In genomic region chr15:91056176-91056865, GRCm38 (mm10) we compare ENCODE assay signal across 10 mouse cellular contexts. TPM values are rescaled to one million over a fixed set of nuclear protein-coding genes. Genes with fewer than 3 reads are reported as not detected.
A peak's percentile ranks its signal among the peaks of the same experiment; 100 is the strongest.
DNase-seq lines count a peak whose midpoint lies in the region; ATAC-seq lines count a peak whose summit lies in the region.
"Had no signal": no experiment of that assay in that cellular context is flagged by ENCODE, and none has a peak within 500 bp of the region (broad histone marks: within the 10 kb centered on the region; RNA-seq: fewer than 3 reads in every experiment).

No protein-coding gene starts in this region.

- H3K27ac ChIP-seq in forebrain, embryonic 15.5 days (replicated peaks) = peak overlapping the region; percentile 66
- H3K27ac ChIP-seq in midbrain, embryonic 12.5 days (replicated peaks) = peak overlapping the region; percentile 75
- no peak overlapping the region for H3K27ac ChIP-seq in liver, embryonic 11.5 days (ENCODE audit: low read depth, low read length)

- H3K9ac ChIP-seq in forebrain, embryonic 15.5 days (replicated peaks) = no peak overlapping the region
- H3K9ac ChIP-seq in midbrain, embryonic 12.5 days (replicated peaks) = no peak overlapping the region
- H3K9ac ChIP-seq in liver, embryonic 11.5 days (ENCODE audit: low read depth, low read length) = no peak overlapping the region

- H3K27me3 ChIP-seq in forebrain, embryonic 15.5 days = no peaks in the 10 kb centered on the region
- H3K27me3 ChIP-seq in midbrain, embryonic 12.5 days = no peaks in the 10 kb centered on the region
- H3K27me3 ChIP-seq in liver, embryonic 11.5 days (replicated peaks; ENCODE audit: control insufficient read depth, insufficient read depth, low read length) = no peaks in the 10 kb centered on the region

- 11% methylated on average over 5 of the region's 5 CpGs for WGBS in forebrain, embryonic 15.5 days
- WGBS in midbrain, embryonic 12.5 days = 28% methylated on average over 5 of the region's 5 CpGs
- 48% methylated on average over 5 of the region's 5 CpGs for WGBS in liver, embryonic 11.5 days

- DNase-seq in MN1 (ENCODE audit: low spot score) (peak; percentile 11), R1 (ENCODE audit: low read depth, low spot score) (peak; percentile 88)
- DNase-seq in cerebellum, adult 18-20 months = no peak
- DNase-seq in liver, embryonic 11.5 days (ENCODE audit: low spot score) = no peak
- no peak for DNase-seq in urinary bladder, postnatal 4 days (ENCODE audit: low spot score in 2 of 2)
- DNase-seq: heart, postnatal 4 days had no signal

- H3K36me3 ChIP-seq in forebrain, embryonic 15.5 days = no peaks in the 10 kb centered on the region
- H3K36me3 ChIP-seq in midbrain, embryonic 12.5 days = no peaks in the 10 kb centered on the region
- H3K36me3 ChIP-seq in liver, embryonic 11.5 days (ENCODE audit: control insufficient read depth, insufficient read depth, low read length) = no peaks in the 10 kb centered on the region

- H3K9me3 ChIP-seq in forebrain, embryonic 15.5 days = no peaks in the 10 kb centered on the region
- H3K9me3 ChIP-seq in midbrain, embryonic 12.5 days = peaks cover 11% of the 10 kb centered on the region; the same call in 1 of the 2 replicates
- H3K9me3 ChIP-seq in liver, embryonic 11.5 days (ENCODE audit: control insufficient read depth, low read length) = 0 out of 2 replicates have a peak, but pooled peaks cover 2% of the 10 kb centered on the region

- peak; percentile 94 for ATAC-seq in forebrain, embryonic 15.5 days (replicated peaks)
- ATAC-seq in midbrain, embryonic 12.5 days (ENCODE audit: low FRiP score, low read depth) = peak; percentile 93
- no peak for ATAC-seq in liver, embryonic 11.5 days (replicated peaks; ENCODE audit: low FRiP score)

- H3K4me1 ChIP-seq in forebrain, embryonic 15.5 days = peaks cover 33% of the 10 kb centered on the region
- H3K4me1 ChIP-seq in midbrain, embryonic 12.5 days = peaks cover 42% of the 10 kb centered on the region
- H3K4me1 ChIP-seq in liver, embryonic 11.5 days (replicated peaks; ENCODE audit: control insufficient read depth, insufficient read depth, low read length) = no peaks in the 10 kb centered on the region

- H3K4me2 ChIP-seq in forebrain, embryonic 15.5 days (replicated peaks) = no peak overlapping the region
- H3K4me2 ChIP-seq in midbrain, embryonic 12.5 days (replicated peaks) = no peak overlapping the region
- no peak overlapping the region for H3K4me2 ChIP-seq in liver, embryonic 11.5 days

- H3K4me3 ChIP-seq in forebrain, embryonic 15.5 days = no peak overlapping the region
- no peak overlapping the region for H3K4me3 ChIP-seq in midbrain, embryonic 12.5 days
- H3K4me3 ChIP-seq in liver, embryonic 11.5 days (ENCODE audit: low read depth, low read length) = no peak overlapping the region
- H3K4me3 ChIP-seq: erythroblast, embryonic 14.5 days; myocyte had no signal

RNA-seq across cellular contexts. Expression of gene Kif21a, which starts 6.6 kb away (rescaled TPM):
- 52.3 and 54.2 TPM in 2 replicates for polyA plus RNA-seq in forebrain, embryonic 15.5 days (2015; fragmentation: Nextera tagmentation; extraction: Ambion mirVana)
- 60.3 and 69.7 TPM in 2 replicates for polyA plus RNA-seq in midbrain, embryonic 12.5 days (2016; fragmentation: Nextera tagmentation; extraction: Ambion mirVana)
- polyA plus RNA-seq in liver, embryonic 11.5 days (2014; fragmentation: Nextera tagmentation; extraction: Ambion mirVana) = 3.6 and 4.1 TPM in 2 replicates

Comparison
In these comparisons a context has a peak if more than half of its experiments do, and no peak if none do; other contexts are left out.
1. DNase-seq: peak in MN1 (single experiment) and R1 (single experiment); none in cerebellum, adult 18-20 months (0 of 2), liver, embryonic 11.5 days (single experiment) and urinary bladder, postnatal 4 days (0 of 2).
2. RNA of gene Kif21a, which starts 6.6 kb away (polyA plus RNA-seq): 60.3 to 69.7 TPM in midbrain, embryonic 12.5 days and 52.3 to 54.2 TPM in forebrain, embryonic 15.5 days; 3.6 to 4.1 TPM in liver, embryonic 11.5 days; every median in the first group is over 10 times any median in the second.